Mouse (Mus musculus) inflammation-experienced regulatory T-cells, adult 16 weeks (primary cell): Measurements from ENCODE around the gene Olfr107. TPM values are rescaled to one million over a fixed set of nuclear protein-coding genes. Genes with fewer than 3 reads are reported as not detected.

Source experiments
- polyA plus RNA-seq: library from polyadenylated mRNA; unstranded; fragments of 100-300 nt; shearing (Covaris generic); gene quantifications from one replicate; pipeline ENCODE4 v1.2.1, GENCODE M21; 2017

Gene Olfr107
- polyA plus RNA-seq: 0.09 TPM

DNA sequence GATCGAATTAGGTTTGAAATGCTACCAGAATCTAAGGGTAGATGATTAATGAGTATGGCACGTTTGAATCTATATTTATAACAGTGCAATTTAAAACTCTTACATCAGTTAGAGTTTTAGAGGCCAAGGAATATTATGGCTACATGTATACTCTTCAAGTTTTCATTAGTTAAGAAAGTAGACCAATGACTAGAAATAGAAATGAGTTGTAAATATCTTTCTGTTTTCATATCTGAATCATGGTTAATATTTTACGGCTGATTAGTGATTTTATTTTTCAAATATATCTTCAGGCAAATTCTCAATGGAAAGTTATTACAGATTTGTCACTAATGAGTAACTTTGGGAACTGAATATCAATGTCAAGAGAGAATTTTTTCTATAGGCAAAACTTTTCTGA lies at the start of gene Olfr107:
Gene Olfr107 (plus strand): TSS at position 301 of the 400 bp plus-strand sequence.

GRCm38 (mm10) chr17:37359282-37359681 lies 39.7 kb upstream of the Olfr107 start, which contains the start of gene Olfr104-ps:
TSS of gene Olfr104-ps (plus strand) at chr17:37359582.

DNA sequence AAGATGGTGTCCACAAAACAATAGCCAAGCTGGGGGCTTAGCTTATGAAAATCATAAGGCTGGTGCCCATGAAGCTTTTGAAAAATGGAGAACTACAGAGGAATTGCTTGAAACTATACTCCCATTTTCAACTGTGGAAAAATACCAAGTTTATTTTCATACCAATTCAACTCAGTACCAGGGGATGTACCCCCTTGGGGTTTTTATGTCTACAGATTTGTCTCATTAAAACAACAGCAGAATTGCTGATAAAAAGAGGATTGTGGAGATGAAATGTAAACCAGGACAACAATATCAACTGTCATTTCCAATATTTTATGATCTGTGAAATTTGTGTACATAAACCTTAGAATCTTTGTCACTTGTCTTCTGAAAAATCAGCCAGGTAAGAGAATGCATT lies 20.3 kb upstream of the Olfr107 start, which contains the start of gene Olfr105-ps:
Gene Olfr105-ps (plus strand): TSS at position 301 of the 400 bp plus-strand sequence.

DNA sequence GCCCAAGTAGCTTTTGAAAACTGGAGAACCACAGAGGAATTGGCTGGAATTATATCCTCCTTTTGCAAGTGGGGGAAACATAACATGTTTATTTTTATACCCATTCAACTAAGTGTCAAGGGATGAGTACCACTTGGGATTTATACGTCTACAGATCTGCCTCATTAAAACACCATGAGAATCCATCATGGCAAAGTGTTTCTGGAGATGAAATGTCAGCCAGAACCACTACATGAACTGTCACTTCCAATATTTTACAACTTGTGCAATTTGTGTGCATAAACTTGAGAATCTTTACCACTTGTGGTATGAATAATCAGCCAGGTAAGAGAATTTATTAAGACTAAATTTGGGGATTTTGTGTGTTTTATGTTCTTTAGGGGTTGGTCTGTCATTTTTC lies 8.9 kb upstream of the Olfr107 start, which contains the start of gene Olfr106-ps:
Gene Olfr106-ps (plus strand): TSS at position 301 of the 400 bp plus-strand sequence.

DNA sequence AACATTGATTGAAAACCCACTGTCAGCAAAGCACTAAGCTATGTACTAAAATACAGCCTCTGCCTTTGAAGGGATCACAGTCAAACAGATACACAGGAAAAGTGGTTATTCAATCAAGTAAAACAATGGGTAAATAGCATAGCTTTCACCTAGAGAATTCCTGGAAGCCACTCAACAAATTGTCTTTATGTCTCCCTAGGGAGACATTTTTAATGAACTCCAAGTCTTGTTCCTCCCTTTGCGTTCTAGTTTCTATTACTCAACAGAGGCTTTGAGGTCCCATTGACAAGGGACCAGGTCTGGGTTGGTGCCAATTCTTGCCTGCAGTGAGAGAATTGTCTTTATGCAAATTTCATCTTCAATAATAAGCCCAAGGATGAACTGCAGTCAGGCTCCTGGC lies 46.2 kb downstream of the Olfr107 start, which contains the start of gene Olfr108:
Gene Olfr108 (plus strand): TSS at position 301 of the 400 bp plus-strand sequence.

Other genes with a start within 250 kb of the Olfr107 start
- gene Olfr93, start 237.7 kb upstream of the Olfr107 start, polyA plus RNA-seq: not detected
- gene Ubd, start 205.3 kb upstream of the Olfr107 start, polyA plus RNA-seq: 0.95 TPM
- gene Olfr94, start 198.2 kb upstream of the Olfr107 start, polyA plus RNA-seq: not detected
- not detected for gene Olfr95, start 186.1 kb upstream of the Olfr107 start, polyA plus RNA-seq
- not detected for gene Olfr96, start 179.1 kb upstream of the Olfr107 start, polyA plus RNA-seq
- not detected for gene Olfr97, start 161.9 kb upstream of the Olfr107 start, polyA plus RNA-seq
- gene Olfr98, start 135.5 kb upstream of the Olfr107 start, polyA plus RNA-seq: not detected
- 143 TPM for gene H2-M3, start 129.0 kb upstream of the Olfr107 start, polyA plus RNA-seq
- 4.3 TPM for gene Olfr99, start 115.8 kb upstream of the Olfr107 start, polyA plus RNA-seq
- not detected for gene Olfr101, start 94.9 kb upstream of the Olfr107 start, polyA plus RNA-seq
- not detected for gene Olfr102, start 82.2 kb upstream of the Olfr107 start, polyA plus RNA-seq
- not detected for gene Olfr103, start 59.5 kb upstream of the Olfr107 start, polyA plus RNA-seq
- not detected for gene Olfr104-ps, start 39.6 kb upstream of the Olfr107 start, polyA plus RNA-seq
- not detected for gene Olfr105-ps, start 20.2 kb upstream of the Olfr107 start, polyA plus RNA-seq
- gene Olfr106-ps, start 8.8 kb upstream of the Olfr107 start, polyA plus RNA-seq: not detected
- gene Olfr108, start 46.3 kb downstream of the Olfr107 start, polyA plus RNA-seq: not detected
- gene Olfr109, start 59.7 kb downstream of the Olfr107 start, polyA plus RNA-seq: not detected
- gene H2-M2, start 84.3 kb downstream of the Olfr107 start, polyA plus RNA-seq: not detected
- gene Olfr110, start 93.2 kb downstream of the Olfr107 start, polyA plus RNA-seq: not detected
- not detected for gene Olfr111, start 108.8 kb downstream of the Olfr107 start, polyA plus RNA-seq
- gene Olfr112, start 170.2 kb downstream of the Olfr107 start, polyA plus RNA-seq: 0.24 TPM
- not detected for gene Olfr113, start 178.4 kb downstream of the Olfr107 start, polyA plus RNA-seq
- not detected for gene Olfr114, start 193.5 kb downstream of the Olfr107 start, polyA plus RNA-seq
- gene Olfr115, start 227.9 kb downstream of the Olfr107 start, polyA plus RNA-seq: not detected
- gene Olfr116, start 228.0 kb downstream of the Olfr107 start, polyA plus RNA-seq: not detected